Mouse (Mus musculus): ENCODE measurements around the gene Pip4k2b. TPM values are rescaled to one million over a fixed set of nuclear protein-coding genes. Genes with fewer than 3 reads are reported as not detected.

The Pip4k2b gene
- polyA plus RNA-seq, 1 experiment from 2014 or later: 0.75 TPM

DNA sequence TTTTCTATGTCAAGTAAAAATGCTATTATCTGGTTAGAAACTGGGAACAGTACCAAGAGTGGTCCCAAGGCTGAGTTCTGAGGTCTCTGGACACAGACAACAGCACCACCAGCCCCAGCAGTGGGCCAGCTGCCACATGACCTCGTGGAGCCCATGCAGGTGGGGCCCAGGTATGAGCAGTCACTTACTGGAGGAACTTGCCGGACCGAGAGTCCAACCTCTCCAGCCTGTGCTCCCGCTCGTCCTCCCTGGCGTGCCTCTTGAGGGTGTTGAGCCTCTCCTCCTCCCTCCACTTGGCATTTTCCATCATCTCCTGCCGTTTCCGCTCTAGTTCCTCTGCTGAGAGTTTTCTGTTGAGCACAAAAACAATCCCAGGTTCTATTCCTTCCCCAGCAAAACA, 3.3 kb upstream of the Pip4k2b start:
- Histone ChIP-seq H3K4me1 (replicated peaks; ENCODE audit: control insufficient read depth, insufficient read depth) (peaks cover 6% of the 10 kb centered on the region), H3K27me3 (ENCODE audit: control insufficient read depth, insufficient read depth, low read length) (no peaks in the 10 kb centered on the region), H3K27ac (replicated peaks) (no peak overlapping the region), H3K4me2 (replicated peaks; ENCODE audit: low read depth) (no peak overlapping the region), H3K36me3 (ENCODE audit: control insufficient read depth, insufficient read depth, low read length) (peaks cover 17% of the 10 kb centered on the region), H3K9ac (ENCODE audit: low read length) (no peak overlapping the region), H3K4me3 (ENCODE audit: low read depth, low read length) (no peak overlapping the region), H3K9me3 (ENCODE audit: control insufficient read depth, low read length) (no peaks in the 10 kb centered on the region)
- ATAC-seq (ENCODE audit: low FRiP score, low TSS enrichment): no peak
- DNase-seq (ENCODE audit: low spot score): no peak
- WGBS: 81% methylated on average over 8 of the region's 8 CpGs
- TF ChIP-seq CTCF (IDR thresholded peaks at IDR 0.05; ENCODE audit: low read depth) (no peak), EP300 (optimal IDR thresholded peaks at IDR 0.05) (no peak)

DNA sequence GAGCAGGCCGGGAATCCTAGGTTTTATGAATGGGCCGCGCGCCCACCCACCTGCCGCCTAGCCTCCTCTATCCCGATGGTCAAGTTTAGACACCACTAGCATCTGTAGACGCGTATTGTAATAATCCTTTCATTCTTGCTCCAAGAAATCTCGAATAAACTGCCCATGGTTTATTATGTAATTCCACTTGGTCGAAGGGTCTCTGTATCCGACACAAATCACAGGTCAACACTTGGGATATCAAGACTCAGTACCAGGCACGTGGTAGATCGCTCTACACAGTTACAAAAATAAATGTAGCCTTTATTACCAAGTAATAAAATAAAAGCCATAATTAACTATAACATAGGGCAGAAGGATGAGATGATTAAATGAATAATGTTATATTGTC, 822 bp upstream of the Pip4k2b start:
- H3K4me1 ChIP-seq (replicated peaks; ENCODE audit: control insufficient read depth, insufficient read depth): peaks cover 6% of the 10 kb centered on the region
- H3K4me2 ChIP-seq (replicated peaks; ENCODE audit: low read depth): peak overlapping the region; percentile 55
- no peak for DNase-seq (ENCODE audit: low spot score)
- 8% methylated on average over 13 of the region's 13 CpGs for WGBS
- no peak for ATAC-seq (ENCODE audit: low FRiP score, low TSS enrichment)
- H3K4me3 ChIP-seq (ENCODE audit: low read depth, low read length): peak overlapping the region; percentile 72; the same call in 1 of the 2 replicates
- no peak overlapping the region for H3K27ac ChIP-seq (replicated peaks)
- H3K27me3 ChIP-seq (ENCODE audit: control insufficient read depth, insufficient read depth, low read length): no peaks in the 10 kb centered on the region
- H3K36me3 ChIP-seq (ENCODE audit: control insufficient read depth, insufficient read depth, low read length): 0 out of 2 replicates have a peak, but pooled peaks cover 7% of the 10 kb centered on the region
- TF ChIP-seq CTCF (IDR thresholded peaks at IDR 0.05; ENCODE audit: low read depth) (no peak), EP300 (optimal IDR thresholded peaks at IDR 0.05) (no peak)
- H3K9ac ChIP-seq (ENCODE audit: low read length): no peak overlapping the region
- H3K9me3 ChIP-seq (ENCODE audit: control insufficient read depth, low read length): no peaks in the 10 kb centered on the region

DNA sequence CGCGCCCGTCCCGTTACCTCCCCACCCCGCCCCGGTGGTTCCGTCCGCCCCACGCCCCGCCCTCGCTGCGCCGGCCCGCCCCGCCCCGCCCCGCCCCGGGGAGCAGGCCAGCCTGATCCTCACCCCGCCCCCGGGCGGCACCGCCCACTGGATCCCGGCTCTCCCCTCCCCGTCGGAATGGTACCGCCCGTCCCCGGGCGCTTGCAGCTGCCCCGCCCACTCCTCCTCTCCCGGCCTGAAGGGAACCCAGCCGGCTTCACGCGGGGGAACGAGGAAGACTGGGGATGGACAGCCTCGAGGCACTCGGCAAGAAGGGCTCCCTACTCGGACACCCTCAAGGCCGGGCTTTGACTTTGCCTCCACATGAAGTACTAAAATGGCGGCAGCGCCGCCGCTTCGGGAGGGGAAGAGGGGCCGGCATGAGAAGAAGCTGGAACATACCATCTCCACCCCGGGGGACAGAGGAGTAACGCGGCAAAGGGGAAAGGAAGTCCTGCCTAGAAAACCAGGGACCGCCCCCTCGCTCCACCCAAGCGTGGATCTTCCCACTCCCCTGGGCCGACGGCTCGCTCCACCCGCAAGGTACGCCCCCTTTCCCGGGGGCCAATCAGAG, 320 bp upstream of the Pip4k2b start:
- Histone ChIP-seq H3K36me3 (ENCODE audit: control insufficient read depth, insufficient read depth, low read length) (0 out of 2 replicates have a peak, but pooled peaks cover 4% of the 10 kb centered on the region), H3K4me1 (replicated peaks; ENCODE audit: control insufficient read depth, insufficient read depth) (peaks cover 6% of the 10 kb centered on the region), H3K4me3 (ENCODE audit: low read depth, low read length) (peak overlapping the region; percentile 72), H3K9ac (ENCODE audit: low read length) (peak overlapping the region; percentile 90), H3K9me3 (ENCODE audit: control insufficient read depth, low read length) (no peaks in the 10 kb centered on the region), H3K27ac (replicated peaks) (peak overlapping the region; percentile 95), H3K4me2 (replicated peaks; ENCODE audit: low read depth) (peak overlapping the region; percentile 73), H3K27me3 (ENCODE audit: control insufficient read depth, insufficient read depth, low read length) (no peaks in the 10 kb centered on the region)
- under 1% methylated on average over 35 of the region's 57 CpGs for WGBS
- peak; percentile 96 for ATAC-seq (ENCODE audit: low FRiP score, low TSS enrichment)
- TF ChIP-seq CTCF (IDR thresholded peaks at IDR 0.05; ENCODE audit: low read depth) (no peak), EP300 (optimal IDR thresholded peaks at IDR 0.05) (peak; percentile 44)
- peak; percentile 100 for DNase-seq (ENCODE audit: low spot score)

- H3K9me3 ChIP-seq (ENCODE audit: control insufficient read depth, low read length): no peaks in the 10 kb centered on the region
- H3K4me1 ChIP-seq (replicated peaks; ENCODE audit: control insufficient read depth, insufficient read depth): peaks cover 6% of the 10 kb centered on the region
- 8% methylated on average over 9 of the region's 9 CpGs for WGBS
- 0 out of 2 replicates have a peak, but pooled peaks cover under 1% of the 10 kb centered on the region for H3K36me3 ChIP-seq (ENCODE audit: control insufficient read depth, insufficient read depth, low read length)
- TF ChIP-seq EP300 (optimal IDR thresholded peaks at IDR 0.05): no peak
- no peak for TF ChIP-seq CTCF (IDR thresholded peaks at IDR 0.05; ENCODE audit: low read depth)
- H3K27ac ChIP-seq (replicated peaks): peak overlapping the region; percentile 72; the same call in 1 of the 2 replicates
- H3K4me2 ChIP-seq (replicated peaks; ENCODE audit: low read depth): peak overlapping the region; percentile 73
- peak overlapping the region; percentile 72 for H3K4me3 ChIP-seq (ENCODE audit: low read depth, low read length)
- H3K27me3 ChIP-seq (ENCODE audit: control insufficient read depth, insufficient read depth, low read length): no peaks in the 10 kb centered on the region
- DNase-seq (ENCODE audit: low spot score) (no peak), ATAC-seq (ENCODE audit: low FRiP score, low TSS enrichment) (no peak)
- peak overlapping the region; percentile 74 for H3K9ac ChIP-seq (ENCODE audit: low read length)
Measured at GRCm38 (mm10) chr11:97743423-97743822, 1.1 kb downstream of the Pip4k2b start.

DNA sequence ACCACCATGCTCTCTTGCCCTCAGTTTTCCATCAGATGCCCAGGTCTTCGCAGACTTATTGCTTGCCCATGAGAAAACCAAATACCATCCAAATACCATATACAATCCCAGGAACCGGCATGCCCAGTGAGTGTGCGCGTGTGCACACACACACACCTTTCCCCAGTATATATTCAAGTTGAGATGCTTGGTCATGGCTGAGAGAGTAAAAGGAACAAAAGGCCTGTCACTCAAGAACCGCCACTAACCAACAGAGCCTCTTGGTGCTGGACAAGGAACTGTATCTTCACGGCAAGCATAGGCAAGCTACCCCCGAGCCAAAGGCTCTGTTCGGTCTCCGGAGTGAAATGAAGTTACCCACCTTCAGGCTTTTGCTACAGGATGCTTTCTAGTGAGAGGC, 1.9 kb downstream of the Pip4k2b start:
- H3K27me3 ChIP-seq (ENCODE audit: control insufficient read depth, insufficient read depth, low read length): no peaks in the 10 kb centered on the region
- ATAC-seq (ENCODE audit: low FRiP score, low TSS enrichment): no peak
- H3K4me2 ChIP-seq (replicated peaks; ENCODE audit: low read depth): peak overlapping the region; percentile 73
- H3K9ac ChIP-seq (ENCODE audit: low read length): no peak overlapping the region
- H3K27ac ChIP-seq (replicated peaks): no peak overlapping the region
- no peaks in the 10 kb centered on the region for H3K9me3 ChIP-seq (ENCODE audit: control insufficient read depth, low read length)
- 79% methylated on average over 9 of the region's 9 CpGs for WGBS
- peaks cover 6% of the 10 kb centered on the region for H3K4me1 ChIP-seq (replicated peaks; ENCODE audit: control insufficient read depth, insufficient read depth)
- DNase-seq (ENCODE audit: low spot score): no peak
- H3K4me3 ChIP-seq (ENCODE audit: low read depth, low read length): no peak overlapping the region
- H3K36me3 ChIP-seq (ENCODE audit: control insufficient read depth, insufficient read depth, low read length): no peaks in the 10 kb centered on the region
- TF ChIP-seq EP300 (optimal IDR thresholded peaks at IDR 0.05) (no peak), CTCF (IDR thresholded peaks at IDR 0.05; ENCODE audit: low read depth) (no peak)

GRCm38 (mm10) chr11:97742157-97742556, 2.3 kb downstream of the Pip4k2b start:
- Histone ChIP-seq H3K9me3 (ENCODE audit: control insufficient read depth, low read length) (no peaks in the 10 kb centered on the region), H3K9ac (ENCODE audit: low read length) (no peak overlapping the region), H3K4me1 (replicated peaks; ENCODE audit: control insufficient read depth, insufficient read depth) (peaks cover 6% of the 10 kb centered on the region), H3K4me2 (replicated peaks; ENCODE audit: low read depth) (no peak overlapping the region), H3K27me3 (ENCODE audit: control insufficient read depth, insufficient read depth, low read length) (no peaks in the 10 kb centered on the region), H3K4me3 (ENCODE audit: low read depth, low read length) (no peak overlapping the region), H3K36me3 (ENCODE audit: control insufficient read depth, insufficient read depth, low read length) (no peaks in the 10 kb centered on the region), H3K27ac (replicated peaks) (no peak overlapping the region)
- ATAC-seq (ENCODE audit: low FRiP score, low TSS enrichment): no peak
- TF ChIP-seq EP300 (optimal IDR thresholded peaks at IDR 0.05): no peak
- no peak for TF ChIP-seq CTCF (IDR thresholded peaks at IDR 0.05; ENCODE audit: low read depth)
- DNase-seq (ENCODE audit: low spot score): no peak
- WGBS: 92% methylated on average over 5 of the region's 5 CpGs
